In the genomic region with DNA sequence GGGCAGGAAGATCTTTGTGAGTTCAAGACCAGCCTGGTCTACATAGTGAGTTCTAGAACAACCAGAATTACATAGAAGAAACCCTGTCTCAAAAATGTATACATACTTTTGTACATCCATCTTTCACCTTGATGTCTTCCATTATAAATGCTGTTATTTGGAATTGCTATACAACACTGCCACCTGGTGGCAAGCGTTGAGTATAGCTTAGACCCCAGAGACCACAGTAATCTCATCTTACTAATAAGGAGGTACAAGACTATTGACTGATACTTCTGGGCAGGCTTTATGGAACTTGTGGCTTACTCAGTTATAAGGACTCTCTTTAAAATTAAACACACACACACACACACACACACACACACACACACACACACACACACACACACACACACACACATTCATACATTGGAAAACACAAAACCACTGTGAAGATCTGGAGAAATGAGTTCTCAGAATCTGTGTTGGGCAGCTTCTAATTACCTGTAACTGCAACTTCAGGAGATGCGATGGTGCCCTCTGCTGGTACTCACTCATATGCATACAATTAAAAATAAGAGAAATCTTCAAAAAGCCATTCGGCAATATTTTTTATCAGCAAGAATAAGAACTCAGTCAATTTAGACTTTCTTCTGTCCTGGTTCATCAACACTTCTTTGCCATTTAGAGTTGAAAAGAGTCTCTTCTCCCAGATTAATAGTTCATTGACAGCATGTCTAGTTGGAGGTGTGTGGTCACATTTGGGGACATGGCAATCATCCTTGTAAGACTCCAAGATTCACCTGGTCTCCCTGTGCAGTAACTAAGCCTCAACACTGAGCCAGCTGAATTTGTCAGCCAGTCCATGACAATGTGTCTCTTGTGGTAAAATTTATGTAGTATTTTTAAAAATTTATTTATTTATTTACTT, we compare ENCODE assay signal across 8 mouse cellular contexts. TPM values are rescaled to one million over a fixed set of nuclear protein-coding genes. Genes with fewer than 3 reads are reported as not detected.
DNase-seq lines count a peak whose midpoint lies in the region; ATAC-seq lines count a peak whose summit lies in the region.

No protein-coding gene starts in this region.

- ATAC-seq in activated CD4-positive, CD25-positive, alpha-beta regulatory T cell, adult 4 months: peak; percentile 67
- ATAC-seq in megakaryocyte progenitor cell, adult 5-6 weeks (replicated peaks; ENCODE audit: poor library complexity): peak; percentile 79

- DNase-seq in gastrocnemius, adult 18-20 months (ENCODE audit: low spot score): peak; percentile 74
- no peak for DNase-seq in gastrocnemius, postnatal 25 days
- DNase-seq in cerebellum, postnatal 4 days (ENCODE audit: low spot score in 2 of 2): peak; percentile 59 to 74
- peak; percentile 68 for DNase-seq in heart, adult 8-10 months (ENCODE audit: low spot score)
- peak; percentile 57 to 84 for DNase-seq in kidney, postnatal 36 days
- peak; percentile 32 to 69 for DNase-seq in spleen, postnatal 14 days (ENCODE audit: low spot score in 2 of 2)

RNA-seq across cellular contexts. Expression of a gene that starts 22.9 kb away (rescaled TPM):
- total RNA-seq in gastrocnemius, adult 18-20 months (2021): not detected
- total RNA-seq in gastrocnemius, postnatal 25 days (2021): not detected
- polyA plus RNA-seq in activated CD4-positive, CD25-positive, alpha-beta regulatory T cell, adult 4 months (2017; shearing (Covaris generic)): under 1 TPM in 1 of 2 experiments, not detected in 1; 0.15 TPM
- total RNA-seq in heart, adult 8-10 months (2022): not detected
- not detected in 2 replicates for total RNA-seq in megakaryocyte progenitor cell, adult 5-6 weeks (2015)
- not detected in 2 replicates for total RNA-seq in megakaryocyte progenitor cell, adult 5-6 weeks (2017)

RNA-seq across cellular contexts. Expression of a gene that starts 42.2 kb away (rescaled TPM):
- 10 to 100 TPM; 67.0 to 74.9 TPM for total RNA-seq in gastrocnemius, adult 18-20 months (2021)
- 10 to 100 TPM; 27.1 to 29.5 TPM for total RNA-seq in gastrocnemius, postnatal 25 days (2021)
- 1 to 10 TPM in 1 of 2 experiments, under 1 TPM in 1; 0.73 to 1.2 TPM for polyA plus RNA-seq in activated CD4-positive, CD25-positive, alpha-beta regulatory T cell, adult 4 months (2017; shearing (Covaris generic))
- 10 to 100 TPM; 10.4 to 20.9 (median 15.1) TPM for total RNA-seq in heart, adult 8-10 months (2022)
- total RNA-seq in megakaryocyte progenitor cell, adult 5-6 weeks (2015): 4.7 and 6.9 TPM in 2 replicates
- total RNA-seq in megakaryocyte progenitor cell, adult 5-6 weeks (2017): 5.5 and 7.9 TPM in 2 replicates
